In the genomic region with DNA sequence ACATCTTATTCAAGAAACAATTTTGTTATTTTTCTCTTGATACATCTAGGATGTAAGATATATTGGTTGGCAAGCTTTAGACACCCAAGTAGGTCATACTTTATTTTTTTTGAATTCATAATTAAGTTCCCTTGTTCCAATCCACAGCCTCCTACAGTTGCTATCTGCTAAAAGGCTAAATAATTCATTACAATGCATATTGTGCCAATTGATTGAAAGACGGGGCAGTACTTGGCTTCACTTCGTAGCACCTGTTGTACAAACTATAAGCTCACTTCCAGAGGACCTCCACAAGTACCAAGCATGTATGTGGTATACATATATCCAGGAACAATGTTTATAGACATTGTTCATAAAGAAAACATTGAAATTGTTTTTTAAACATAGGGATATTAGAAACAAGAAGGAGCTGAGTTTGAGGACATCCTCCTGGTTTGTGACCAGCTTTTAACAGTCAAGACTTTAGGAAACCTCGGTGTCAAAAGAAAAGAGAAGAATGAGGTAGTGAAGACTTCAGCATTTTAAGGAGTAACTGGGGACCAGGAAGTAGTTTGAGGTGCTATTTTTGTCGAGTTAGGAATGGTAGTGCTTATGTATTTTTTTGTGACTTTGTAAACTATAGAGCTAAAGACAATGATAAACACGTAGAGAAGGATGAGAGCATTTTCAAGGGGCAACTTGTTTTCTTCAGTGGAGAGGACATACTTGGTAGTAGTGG, we compare ENCODE assay signal across 1 mouse cellular context.
A peak's percentile ranks its signal among the peaks of the same experiment; 100 is the strongest.
TF ChIP-seq lines count a peak whose summit lies in the region.

No protein-coding gene starts in this region.

TF ChIP-seq in MEL, 35 proteins besides CTCF, POLR2A, EP300 and RAD21:
- TF ChIP-seq ZMIZ1 (IDR thresholded peaks at IDR 0.05; ENCODE audit: low read depth, low read length) (peak; percentile 25; the same call in 1 of the 2 replicates), USF2 (IDR thresholded peaks at IDR 0.05; ENCODE audit: borderline replicate concordance in 1 of 2, insufficient read depth in 1 of 2, low read depth in 1 of 2, low read length in 2 of 2) (no peak), USF1 (IDR thresholded peaks at IDR 0.05; ENCODE audit: low read depth, low read length) (no peak), ZKSCAN1 (IDR thresholded peaks at IDR 0.05; ENCODE audit: low read depth, low read length) (no peak), POLR2AphosphoS2 (IDR thresholded peaks at IDR 0.05; ENCODE audit: low read length) (peak; percentile 98), NELFE (IDR thresholded peaks at IDR 0.05; ENCODE audit: low read depth, low read length) (no peak), TCF12 (IDR thresholded peaks at IDR 0.05; ENCODE audit: low read depth, low read length) (no peak), MEF2A (IDR thresholded peaks at IDR 0.05; ENCODE audit: extremely low read depth, insufficient replicate concordance, low read depth, low read length, poor library complexity, severe bottlenecking) (no peak), ETS1 (IDR thresholded peaks at IDR 0.05; ENCODE audit: low read depth, low read length) (no peak), CHD2 (IDR thresholded peaks at IDR 0.05; ENCODE audit: low read length) (no peak), SIN3A (IDR thresholded peaks at IDR 0.05; ENCODE audit: low read length) (no peak), MAZ (IDR thresholded peaks at IDR 0.05; ENCODE audit: low read depth, low read length) (no peak), SMC3 (IDR thresholded peaks at IDR 0.05; ENCODE audit: low read depth, low read length) (no peak), JUND (IDR thresholded peaks at IDR 0.05; ENCODE audit: low read depth, low read length) (no peak), TAL1 (IDR thresholded peaks at IDR 0.05; ENCODE audit: low read length) (no peak), MYC (IDR thresholded peaks at IDR 0.05; ENCODE audit: low read depth, low read length) (no peak), ZC3H11A (IDR thresholded peaks at IDR 0.05; ENCODE audit: low read depth, low read length) (no peak)
TF ChIP-seq in MEL: peak in this region for 2.
